Mouse (Mus musculus) stomach, embryonic 15.5 days (tissue): ENCODE data around the gene Ferd3l. TPM values are rescaled to one million over a fixed set of nuclear protein-coding genes. Genes with fewer than 3 reads are reported as not detected.

Source experiments
- ATAC-seq: fragments of 200-750 bp; cut with Nextera tagmentation; 2 replicates; pipeline ENCODE4 v1.8.0; 2017; ENCODE audit warnings: low read depth, moderate number of reproducible peaks, moderate TSS enrichment; ENCODE audit not compliant: insufficient read depth, low FRiP score
- H3K27ac ChIP-seq: fragments of 300-500 bp; sonication (generic); 2 replicates; pipeline ENCODE4 v1.5.1; 2015; ENCODE audit warnings: mild to moderate bottlenecking, inconsistent platforms
- H3K27me3 ChIP-seq: fragments of 300-500 bp; sonication (generic); replicated peaks from 2 replicates; pipeline ENCODE4 v1.6.1; 2015; ENCODE audit warnings: inconsistent platforms
- H3K36me3 ChIP-seq: fragments of 300-500 bp; sonication (generic); 2 replicates; pipeline ENCODE4 v1.6.1; 2015; ENCODE audit warnings: inconsistent platforms
- H3K4me1 ChIP-seq: fragments of 300-500 bp; sonication (generic); 2 replicates; pipeline ENCODE4 v1.6.1; 2015; ENCODE audit warnings: inconsistent platforms
- H3K4me2 ChIP-seq: fragments of 300-500 bp; sonication (generic); 2 replicates; pipeline ENCODE4 v1.6.1; 2015; ENCODE audit warnings: mild to moderate bottlenecking, inconsistent platforms
- H3K4me3 ChIP-seq: fragments of 300-500 bp; sonication (generic); replicated peaks from 2 replicates; pipeline ENCODE4 v1.5.1; 2015; ENCODE audit warnings: inconsistent platforms
- H3K9ac ChIP-seq: fragments of 300-500 bp; sonication (generic); 2 replicates; pipeline ENCODE4 v1.6.1; 2015; ENCODE audit warnings: inconsistent platforms
- H3K9me3 ChIP-seq: fragments of 300-500 bp; sonication (generic); 2 replicates; pipeline ENCODE4 v1.6.1; 2016; ENCODE audit warnings: inconsistent platforms
- WGBS: fragments of 180-500 bp; shearing (Covaris S2); methylation state at CpG from one replicate; pipeline ENCODE4 v1.1.7; 2015; 5-methylcytosine and 5-hydroxymethylcytosine counted together
- polyA plus RNA-seq: library from polyadenylated mRNA; unstranded; fragments of >200 nt; fragmentation: Nextera tagmentation; extraction: Ambion mirVana; gene quantifications from 2 replicates; pipeline ENCODE4 v1.2.1, GENCODE M21; 2015

The Ferd3l gene
- polyA plus RNA-seq = not detected in 2 replicates

- Histone ChIP-seq H3K9ac (no peak within 1 kb of the TSS), H3K4me3 (no peak within 1 kb of the TSS; the same call in 1 of the 2 replicates), H3K4me1 (peaks cover 4% of the 10 kb centered on the region; the same call in 1 of the 2 replicates), H3K4me2 (peak within 1 kb of the TSS; percentile 43), H3K27ac (no peak within 1 kb of the TSS), H3K9me3 (no peaks in the 10 kb centered on the region), H3K27me3 (peaks cover 31% of the 10 kb centered on the region), H3K36me3 (no peaks in the 10 kb centered on the region)
- 1% methylated on average over 39 of the region's 39 CpGs for WGBS
- ATAC-seq = no peak
Observed at GRCm38 (mm10) chr12:33928331-33929192, at the start of gene Ferd3l. Ferd3l (plus strand) TSS chr12:33928425.

- H3K4me2 ChIP-seq = no peak overlapping the region
- H3K9me3 ChIP-seq = no peaks in the 10 kb centered on the region
- H3K9ac ChIP-seq = no peak overlapping the region
- H3K36me3 ChIP-seq = no peaks in the 10 kb centered on the region
- no peak for ATAC-seq
- no peaks in the 10 kb centered on the region for H3K4me1 ChIP-seq
- no peak overlapping the region for H3K27ac ChIP-seq
- H3K27me3 ChIP-seq = no peaks in the 10 kb centered on the region
- 75% methylated on average over 2 of the region's 2 CpGs for WGBS
- H3K4me3 ChIP-seq = no peak overlapping the region
Observed at GRCm38 (mm10) chr12:33893956-33894355, 34.3 kb upstream of the Ferd3l start.

GRCm38 (mm10) chr12:33894621-33895020 is 33.6 kb upstream of the Ferd3l start:
- no peaks in the 10 kb centered on the region for H3K27me3 ChIP-seq
- WGBS = 46% methylated on average over 1 of the region's 1 CpGs
- H3K9me3 ChIP-seq = no peaks in the 10 kb centered on the region
- no peak overlapping the region for H3K4me2 ChIP-seq
- no peak overlapping the region for H3K4me3 ChIP-seq
- H3K27ac ChIP-seq = no peak overlapping the region
- no peak overlapping the region for H3K9ac ChIP-seq
- ATAC-seq = no peak
- no peaks in the 10 kb centered on the region for H3K4me1 ChIP-seq
- H3K36me3 ChIP-seq = no peaks in the 10 kb centered on the region

GRCm38 (mm10) chr12:33926751-33927150 is 1.5 kb upstream of the Ferd3l start:
- ATAC-seq = no peak
- Histone ChIP-seq H3K36me3 (no peaks in the 10 kb centered on the region), H3K27ac (no peak overlapping the region), H3K9ac (no peak overlapping the region), H3K27me3 (peaks cover 31% of the 10 kb centered on the region), H3K4me1 (peaks cover 4% of the 10 kb centered on the region; the same call in 1 of the 2 replicates), H3K9me3 (no peaks in the 10 kb centered on the region), H3K4me2 (no peak overlapping the region), H3K4me3 (no peak overlapping the region)
- 6% methylated on average over 3 of the region's 3 CpGs for WGBS

GRCm38 (mm10) chr12:33927334-33928098 is 709 bp upstream of the Ferd3l start:
- Histone ChIP-seq H3K4me3 (no peak overlapping the region), H3K9ac (no peak overlapping the region), H3K36me3 (no peaks in the 10 kb centered on the region), H3K27ac (no peak overlapping the region), H3K27me3 (peaks cover 31% of the 10 kb centered on the region), H3K4me2 (no peak overlapping the region), H3K9me3 (no peaks in the 10 kb centered on the region), H3K4me1 (peaks cover 4% of the 10 kb centered on the region; the same call in 1 of the 2 replicates)
- ATAC-seq = no peak
- 3% methylated on average over 15 of the region's 15 CpGs for whole genome bisulfite sequencing

GRCm38 (mm10) chr12:33952843-33953242 is 24.6 kb downstream of the Ferd3l start:
- Histone ChIP-seq H3K4me3 (no peak overlapping the region), H3K27me3 (peaks cover 27% of the 10 kb centered on the region), H3K9ac (no peak overlapping the region), H3K4me2 (no peak overlapping the region), H3K9me3 (no peaks in the 10 kb centered on the region), H3K36me3 (no peaks in the 10 kb centered on the region), H3K27ac (no peak overlapping the region), H3K4me1 (peaks cover 7% of the 10 kb centered on the region; the same call in 1 of the 2 replicates)
- ATAC-seq = no peak
- 8% methylated on average over 3 of the region's 3 CpGs for WGBS

- Histone ChIP-seq H3K36me3 (no peaks in the 10 kb centered on the region), H3K9ac (no peak overlapping the region), H3K9me3 (no peaks in the 10 kb centered on the region), H3K4me1 (peaks cover 16% of the 10 kb centered on the region; the same call in 1 of the 2 replicates), H3K27ac (no peak overlapping the region), H3K4me2 (no peak overlapping the region), H3K27me3 (peaks cover 40% of the 10 kb centered on the region), H3K4me3 (no peak overlapping the region)
- 23% methylated on average over 8 of the region's 8 CpGs for WGBS
- ATAC-seq = no peak
Observed at GRCm38 (mm10) chr12:33954931-33955565, 26.8 kb downstream of the Ferd3l start.

GRCm38 (mm10) chr12:33955606-33956295 is 27.5 kb downstream of the Ferd3l start:
- Histone ChIP-seq H3K27me3 (peaks cover 40% of the 10 kb centered on the region), H3K36me3 (no peaks in the 10 kb centered on the region), H3K9me3 (no peaks in the 10 kb centered on the region), H3K27ac (no peak overlapping the region), H3K4me2 (peak overlapping the region; percentile 80), H3K9ac (no peak overlapping the region), H3K4me1 (peaks cover 16% of the 10 kb centered on the region; the same call in 1 of the 2 replicates), H3K4me3 (peak overlapping the region; percentile 16; the same call in 1 of the 2 replicates)
- ATAC-seq = no peak
- WGBS = 8% methylated on average over 28 of the region's 28 CpGs

- H3K9me3 ChIP-seq = no peaks in the 10 kb centered on the region
- H3K4me3 ChIP-seq = peak overlapping the region; percentile 62
- peak; percentile 8; the same call in 1 of the 2 replicates for ATAC-seq
- 1% methylated on average over 41 of the region's 43 CpGs for WGBS
- H3K27me3 ChIP-seq = peaks cover 48% of the 10 kb centered on the region
- H3K9ac ChIP-seq = peak overlapping the region; percentile 29; the same call in 1 of the 2 replicates
- H3K36me3 ChIP-seq = no peaks in the 10 kb centered on the region
- H3K27ac ChIP-seq = peak overlapping the region; percentile 48
- H3K4me1 ChIP-seq = peaks cover 16% of the 10 kb centered on the region; the same call in 1 of the 2 replicates
- H3K4me2 ChIP-seq = peak overlapping the region; percentile 80
Observed at GRCm38 (mm10) chr12:33956576-33957399, 28.6 kb downstream of the Ferd3l start.

GRCm38 (mm10) chr12:33957400-33958240 is 29.4 kb downstream of the Ferd3l start, which contains the start of gene Twist1:
Twist1 (plus strand) TSS chr12:33957671.
- H3K4me1 ChIP-seq = peaks cover 16% of the 10 kb centered on the region; the same call in 1 of the 2 replicates
- H3K4me3 ChIP-seq = peak within 1 kb of the TSS; percentile 62
- H3K27ac ChIP-seq = peak within 1 kb of the TSS; percentile 61
- H3K9ac ChIP-seq = peak within 1 kb of the TSS; percentile 54
- WGBS = under 1% methylated on average over 73 of the region's 105 CpGs
- H3K9me3 ChIP-seq = no peaks in the 10 kb centered on the region
- H3K27me3 ChIP-seq = peaks cover 56% of the 10 kb centered on the region
- H3K36me3 ChIP-seq = no peaks in the 10 kb centered on the region
- ATAC-seq = peak; percentile 71
- peak within 1 kb of the TSS; percentile 80 for H3K4me2 ChIP-seq
